Mouse (Mus musculus): ENCODE data around the gene 4933424G06Rik. TPM values are rescaled to one million over a fixed set of nuclear protein-coding genes. Genes with fewer than 3 reads are reported as not detected.

The 4933424G06Rik gene
- total and polyA plus RNA-seq, 2 experiments from 2014 or later = 0.71 TPM; not detected in 1

GRCm38 (mm10) chr1:36739231-36739630, 29.3 kb downstream of the 4933424G06Rik start:
- Histone ChIP-seq H3K27me3 (ENCODE audit: insufficient read depth, low read length) (no peaks in the 10 kb centered on the region), H3K27ac (ENCODE audit: low read depth, low read length) (no peak overlapping the region), H3K9ac (no peak overlapping the region), H3K4me1 (ENCODE audit: insufficient read depth) (no peaks in the 10 kb centered on the region), H3K9me3 (ENCODE audit: low read length) (no peaks in the 10 kb centered on the region), H3K36me3 (ENCODE audit: insufficient read depth) (no peaks in the 10 kb centered on the region), H3K4me3 (ENCODE audit: low read depth, low read length) (no peak overlapping the region), H3K4me2 (ENCODE audit: low read depth) (no peak overlapping the region)
- no peak for ATAC-seq
- TF ChIP-seq CTCF (IDR thresholded peaks at IDR 0.05; ENCODE audit: low read depth) = no peak
- 50% methylated on average over 5 of the region's 5 CpGs for WGBS
- no peak for DNase-seq

GRCm38 (mm10) chr1:36743046-36743445, 33.1 kb downstream of the 4933424G06Rik start:
- H3K9ac ChIP-seq = no peak overlapping the region
- no peaks in the 10 kb centered on the region for H3K4me1 ChIP-seq (ENCODE audit: insufficient read depth)
- no peak overlapping the region for H3K4me3 ChIP-seq (ENCODE audit: low read depth, low read length)
- no peaks in the 10 kb centered on the region for H3K9me3 ChIP-seq (ENCODE audit: low read length)
- no peak overlapping the region for H3K4me2 ChIP-seq (ENCODE audit: low read depth)
- no peaks in the 10 kb centered on the region for H3K27me3 ChIP-seq (ENCODE audit: insufficient read depth, low read length)
- WGBS = 84% methylated on average over 9 of the region's 9 CpGs
- no peak overlapping the region for H3K27ac ChIP-seq (ENCODE audit: low read depth, low read length)
- H3K36me3 ChIP-seq (ENCODE audit: insufficient read depth) = no peaks in the 10 kb centered on the region
- TF ChIP-seq CTCF (IDR thresholded peaks at IDR 0.05; ENCODE audit: low read depth) = no peak
- DNase-seq (no peak), ATAC-seq (no peak)

GRCm38 (mm10) chr1:36744268-36744944, 34.5 kb downstream of the 4933424G06Rik start:
- Histone ChIP-seq H3K9me3 (ENCODE audit: low read length) (no peaks in the 10 kb centered on the region), H3K4me3 (ENCODE audit: low read depth, low read length) (peak overlapping the region; percentile 26), H3K4me1 (ENCODE audit: insufficient read depth) (no peaks in the 10 kb centered on the region), H3K9ac (no peak overlapping the region), H3K4me2 (ENCODE audit: low read depth) (peak overlapping the region; percentile 47), H3K27me3 (ENCODE audit: insufficient read depth, low read length) (no peaks in the 10 kb centered on the region), H3K27ac (ENCODE audit: low read depth, low read length) (0 out of 2 replicates have a peak overlapping the region, but pooled peaks have one; percentile 35), H3K36me3 (ENCODE audit: insufficient read depth) (no peaks in the 10 kb centered on the region)
- peak; percentile 89 for TF ChIP-seq CTCF (IDR thresholded peaks at IDR 0.05; ENCODE audit: low read depth)
- 17% methylated on average over 17 of the region's 17 CpGs for WGBS
- DNase-seq (peak; percentile 88), ATAC-seq (peak; percentile 90)

GRCm38 (mm10) chr1:36745661-36746060, 35.7 kb downstream of the 4933424G06Rik start:
- H3K9ac ChIP-seq = no peak overlapping the region
- no peaks in the 10 kb centered on the region for H3K36me3 ChIP-seq (ENCODE audit: insufficient read depth)
- H3K4me1 ChIP-seq (ENCODE audit: insufficient read depth) = no peaks in the 10 kb centered on the region
- H3K4me2 ChIP-seq (ENCODE audit: low read depth) = no peak overlapping the region
- no peak for DNase-seq
- no peak for ATAC-seq
- WGBS = 36% methylated on average over 4 of the region's 4 CpGs
- no peak overlapping the region for H3K4me3 ChIP-seq (ENCODE audit: low read depth, low read length)
- TF ChIP-seq CTCF (IDR thresholded peaks at IDR 0.05; ENCODE audit: low read depth) = no peak
- no peaks in the 10 kb centered on the region for H3K27me3 ChIP-seq (ENCODE audit: insufficient read depth, low read length)
- no peaks in the 10 kb centered on the region for H3K9me3 ChIP-seq (ENCODE audit: low read length)
- H3K27ac ChIP-seq (ENCODE audit: low read depth, low read length) = no peak overlapping the region

- peak; percentile 63 for TF ChIP-seq CTCF (IDR thresholded peaks at IDR 0.05; ENCODE audit: low read depth)
- no peaks in the 10 kb centered on the region for H3K27me3 ChIP-seq (ENCODE audit: insufficient read depth, low read length)
- peak; percentile 11 for DNase-seq
- H3K9ac ChIP-seq = no peak overlapping the region
- no peaks in the 10 kb centered on the region for H3K9me3 ChIP-seq (ENCODE audit: low read length)
- no peaks in the 10 kb centered on the region for H3K4me1 ChIP-seq (ENCODE audit: insufficient read depth)
- H3K27ac ChIP-seq (ENCODE audit: low read depth, low read length) = no peak overlapping the region
- no peak for ATAC-seq
- H3K36me3 ChIP-seq (ENCODE audit: insufficient read depth) = no peaks in the 10 kb centered on the region
- 43% methylated on average over 15 of the region's 15 CpGs for WGBS
- H3K4me3 ChIP-seq (ENCODE audit: low read depth, low read length) = no peak overlapping the region
- H3K4me2 ChIP-seq (ENCODE audit: low read depth) = no peak overlapping the region
Observed at GRCm38 (mm10) chr1:36746452-36746851, 36.5 kb downstream of the 4933424G06Rik start.

- no peak overlapping the region for H3K4me2 ChIP-seq (ENCODE audit: low read depth)
- no peak for TF ChIP-seq CTCF (IDR thresholded peaks at IDR 0.05; ENCODE audit: low read depth)
- DNase-seq (no peak), ATAC-seq (no peak)
- 87% methylated on average over 6 of the region's 6 CpGs for WGBS
- H3K4me1 ChIP-seq (ENCODE audit: insufficient read depth) = no peaks in the 10 kb centered on the region
- no peak overlapping the region for H3K27ac ChIP-seq (ENCODE audit: low read depth, low read length)
- no peak overlapping the region for H3K4me3 ChIP-seq (ENCODE audit: low read depth, low read length)
- no peaks in the 10 kb centered on the region for H3K27me3 ChIP-seq (ENCODE audit: insufficient read depth, low read length)
- no peaks in the 10 kb centered on the region for H3K9me3 ChIP-seq (ENCODE audit: low read length)
- no peak overlapping the region for H3K9ac ChIP-seq
- H3K36me3 ChIP-seq (ENCODE audit: insufficient read depth) = no peaks in the 10 kb centered on the region
Observed at GRCm38 (mm10) chr1:36753932-36754675, 44.2 kb downstream of the 4933424G06Rik start.

- no peak for TF ChIP-seq CTCF (IDR thresholded peaks at IDR 0.05; ENCODE audit: low read depth)
- Histone ChIP-seq H3K9ac (no peak overlapping the region), H3K4me2 (ENCODE audit: low read depth) (no peak overlapping the region), H3K36me3 (ENCODE audit: insufficient read depth) (no peaks in the 10 kb centered on the region), H3K4me1 (ENCODE audit: insufficient read depth) (no peaks in the 10 kb centered on the region), H3K27me3 (ENCODE audit: insufficient read depth, low read length) (no peaks in the 10 kb centered on the region), H3K9me3 (ENCODE audit: low read length) (no peaks in the 10 kb centered on the region), H3K27ac (ENCODE audit: low read depth, low read length) (no peak overlapping the region), H3K4me3 (ENCODE audit: low read depth, low read length) (no peak overlapping the region)
- DNase-seq (no peak), ATAC-seq (no peak)
- 92% methylated on average over 9 of the region's 9 CpGs for WGBS
Observed at GRCm38 (mm10) chr1:36758553-36758952, 48.6 kb downstream of the 4933424G06Rik start.

Data from forebrain, postnatal 0 days (tissue).